ENCODE assay signal across 32 mouse cellular contexts in the genomic region with DNA sequence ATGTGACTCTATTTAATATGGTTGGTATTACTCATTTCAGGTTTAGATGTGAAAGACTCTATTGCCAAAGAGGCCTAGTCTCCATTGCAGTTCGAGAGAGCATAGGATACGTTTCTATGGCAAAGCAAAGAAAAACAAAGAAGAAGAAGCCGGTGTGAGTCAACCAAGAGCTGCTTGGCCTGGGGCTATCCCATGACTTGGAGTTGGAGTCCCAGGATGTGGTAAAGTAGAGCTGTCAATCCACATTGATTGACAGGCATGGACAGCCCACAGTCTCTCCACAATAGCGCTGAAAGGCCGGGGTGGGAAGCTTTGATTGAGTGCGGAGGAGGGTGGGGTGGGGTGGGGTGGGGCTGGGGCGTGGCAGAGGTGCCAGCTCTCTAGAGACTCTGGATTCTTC. TPM values are rescaled to one million over a fixed set of nuclear protein-coding genes. Genes with fewer than 3 reads are reported as not detected.
A peak's percentile ranks its signal among the peaks of the same experiment; 100 is the strongest.
DNase-seq lines count a peak whose midpoint lies in the region; ATAC-seq and TF ChIP-seq lines count a peak whose summit lies in the region.
"Had no signal": no experiment of that assay in that cellular context is flagged by ENCODE, and none has a peak within 500 bp of the region (broad histone marks: within the 10 kb centered on the region; RNA-seq: fewer than 3 reads in every experiment).

No protein-coding gene starts in this region.

- no peak overlapping the region for H3K9ac ChIP-seq in embryonic facial prominence, embryonic 14.5 days (ENCODE audit: low read depth, low read length)
- H3K9ac ChIP-seq: embryonic facial prominence, embryonic 15.5 days; forebrain, postnatal 0 days; heart, embryonic 12.5 days; heart, embryonic 15.5 days; hindbrain, embryonic 13.5 days; intestine, embryonic 15.5 days had no signal

- no peak for TF ChIP-seq CTCF in Patski (IDR thresholded peaks at IDR 0.05)

- CTCF ChIA-PET in Patski (lab: Charles Lee), result no interaction called here

- no peak overlapping the region for H3K27ac ChIP-seq in embryonic facial prominence, embryonic 14.5 days (replicated peaks; ENCODE audit: low read depth, low read length)
- no peak overlapping the region for H3K27ac ChIP-seq in embryonic facial prominence, embryonic 10.5 days (replicated peaks)
- H3K27ac ChIP-seq: embryonic facial prominence, embryonic 15.5 days; heart, embryonic 15.5 days; hindbrain, embryonic 10.5 days; hindbrain, embryonic 13.5 days; intestine, embryonic 15.5 days had no signal

- H3K4me2 ChIP-seq in embryonic facial prominence, embryonic 14.5 days (ENCODE audit: low read depth, low read length), result no peak overlapping the region
- H3K4me2 ChIP-seq: embryonic facial prominence, embryonic 15.5 days; heart, embryonic 12.5 days; heart, embryonic 15.5 days; hindbrain, embryonic 13.5 days; intestine, embryonic 15.5 days had no signal

- no peaks in the 10 kb centered on the region for H3K9me3 ChIP-seq in embryonic facial prominence, embryonic 14.5 days (ENCODE audit: control insufficient read depth, low read length)
- no peaks in the 10 kb centered on the region for H3K9me3 ChIP-seq in embryonic facial prominence, embryonic 10.5 days
- H3K9me3 ChIP-seq: embryonic facial prominence, embryonic 15.5 days; heart, embryonic 12.5 days; heart, embryonic 15.5 days; hindbrain, embryonic 10.5 days; hindbrain, embryonic 13.5 days; intestine, embryonic 15.5 days had no signal

- in situ Hi-C loops in Patski (cut with MboI; ENCODE audit: low pct_unique_long_range_greater_than_20kb), result loop anchor here (25.0 kb wide), 1 partner anchor 854 kb away; the partner anchor contains the start of gene Pebp1

- peaks cover 3% of the 10 kb centered on the region; the same call in 1 of the 2 replicates for H3K4me1 ChIP-seq in embryonic facial prominence, embryonic 14.5 days (ENCODE audit: control insufficient read depth, insufficient read depth, low read length)
- H3K4me1 ChIP-seq in embryonic facial prominence, embryonic 10.5 days, result peaks cover 3% of the 10 kb centered on the region
- H3K4me1 ChIP-seq: embryonic facial prominence, embryonic 15.5 days; intestine, embryonic 15.5 days had no signal

- peak; percentile 38; the same call in 1 of the 2 replicates for ATAC-seq in embryonic facial prominence, embryonic 14.5 days (ENCODE audit: low read depth)
- peak; percentile 40 for ATAC-seq in Patski
- ATAC-seq: activated CD4-positive, CD25-positive, alpha-beta regulatory T cell, adult 4 months; CD4-positive, CD25-positive, alpha-beta regulatory T cell, adult 4 months; forebrain, embryonic 14.5 days; forebrain, postnatal 0 days; hindbrain, embryonic 16.5 days; intestine, embryonic 15.5 days had no signal

- POLR2A ChIA-PET in Patski (lab: Charles Lee), result interaction anchor here (1.8 kb wide), 1 partner anchor 10 kb away, joined by 5 read pairs; the partner anchor contains the start of gene Hspb8

- peak; percentile 57 for DNase-seq in embryonic facial prominence, embryonic 14.5 days (ENCODE audit: low spot score)
- no peak for DNase-seq in embryonic facial prominence, embryonic 10.5 days (ENCODE audit: low spot score)
- DNase-seq in 3134 (ENCODE audit: extremely low read depth, insufficient read length, low spot score) (peak; percentile 79), ES-CJ7 (ENCODE audit: low read depth, low spot score) (peak; percentile 93), Patski (ENCODE audit: low read depth, low spot score) (no peak)
- DNase-seq in adrenal gland, adult 8-10 months, result no peak
- no peak for DNase-seq in kidney, postnatal 4 days
- DNase-seq in cerebellum, adult 9-10 months, result no peak
- DNase-seq: adrenal gland, postnatal 10 days; adrenal gland, postnatal 36 days; cerebellum, adult 18-20 months; cerebellum, adult 9-11 months; cerebellum, postnatal 36 days; embryo, embryonic 11 days; forebrain, postnatal 0 days; gastrocnemius, postnatal 14 days; heart, adult 18-20 months; heart, postnatal 10 days; heart, postnatal 36 days; kidney, adult 11 months; kidney, adult 9 months had no signal

- WGBS in embryonic facial prominence, embryonic 14.5 days, result 32% methylated on average over 7 of the region's 7 CpGs
- WGBS in embryonic facial prominence, embryonic 10.5 days, result 40% methylated on average over 7 of the region's 7 CpGs

- H3K36me3 ChIP-seq in embryonic facial prominence, embryonic 14.5 days (ENCODE audit: control insufficient read depth, insufficient read depth, low read length), result no peaks in the 10 kb centered on the region
- H3K36me3 ChIP-seq in embryonic facial prominence, embryonic 10.5 days (replicated peaks), result no peaks in the 10 kb centered on the region
- H3K36me3 ChIP-seq: embryonic facial prominence, embryonic 15.5 days; heart, embryonic 12.5 days; heart, embryonic 15.5 days; hindbrain, embryonic 10.5 days; hindbrain, embryonic 13.5 days; intestine, embryonic 15.5 days had no signal

- no peak overlapping the region for H3K4me3 ChIP-seq in embryonic facial prominence, embryonic 14.5 days (ENCODE audit: low read depth, low read length)
- H3K4me3 ChIP-seq in embryonic facial prominence, embryonic 10.5 days, result no peak overlapping the region
- H3K4me3 ChIP-seq: embryonic facial prominence, embryonic 15.5 days; heart, embryonic 12.5 days; heart, embryonic 15.5 days; hindbrain, embryonic 10.5 days; hindbrain, embryonic 13.5 days; intestine, embryonic 15.5 days had no signal

- no peaks in the 10 kb centered on the region for H3K27me3 ChIP-seq in embryonic facial prominence, embryonic 14.5 days (replicated peaks; ENCODE audit: control insufficient read depth, insufficient read depth, low read length)
- no peaks in the 10 kb centered on the region for H3K27me3 ChIP-seq in embryonic facial prominence, embryonic 10.5 days (replicated peaks; ENCODE audit: low read depth, poor library complexity, severe bottlenecking)
- H3K27me3 ChIP-seq in Patski, result no peaks in the 10 kb centered on the region
- H3K27me3 ChIP-seq: embryonic facial prominence, embryonic 15.5 days; heart, embryonic 12.5 days; heart, embryonic 15.5 days; hindbrain, embryonic 13.5 days; intestine, embryonic 15.5 days had no signal

RNA-seq across cellular contexts. Expression of gene Hspb8, which starts 10.2 kb away (rescaled TPM):
- 18.4 and 27.3 TPM in 2 replicates for polyA plus RNA-seq in embryonic facial prominence, embryonic 14.5 days (2014; fragmentation: Nextera tagmentation; extraction: Ambion mirVana)
- polyA plus RNA-seq in embryonic facial prominence, embryonic 10.5 days (2016; fragmentation: Nextera tagmentation; extraction: Ambion mirVana), result 6.8 and 8.0 TPM in 2 replicates
- 41.0 TPM for polyA plus RNA-seq in Patski (2021)
- total RNA-seq in adrenal gland, adult 8-10 months (2022), result 100 to 1,000 TPM; 111 to 179 (median 142) TPM
- total RNA-seq: MEL had no signal
- polyA plus RNA-seq: activated CD4-positive, CD25-positive, alpha-beta regulatory T cell, adult 4 months; CD4-positive, CD25-positive, alpha-beta regulatory T cell, adult 4 months had no signal

Comparison
In these comparisons a context has a peak if more than half of its experiments do, and no peak if none do; other contexts are left out.
1. DNase-seq: peak in embryonic facial prominence, embryonic 14.5 days (single experiment), 3134 (single experiment) and ES-CJ7 (single experiment); none in embryonic facial prominence, embryonic 10.5 days (single experiment), Patski (single experiment), adrenal gland, adult 8-10 months (single experiment), kidney, postnatal 4 days (0 of 2) and cerebellum, adult 9-10 months (single experiment).